ENCODE assay signal across 10 mouse cellular contexts in genomic region chr2:167562101-167562500, GRCm38 (mm10). TPM values are rescaled to one million over a fixed set of nuclear protein-coding genes. Genes with fewer than 3 reads are reported as not detected.
DNase-seq lines count a peak whose midpoint lies in the region; ATAC-seq and TF ChIP-seq lines count a peak whose summit lies in the region.
"Had no signal": no experiment of that assay in that cellular context is flagged by ENCODE, and none has a peak within 500 bp of the region (broad histone marks: within the 10 kb centered on the region; RNA-seq: fewer than 3 reads in every experiment).

No protein-coding gene starts in this region.

- 49% methylated on average over 8 of the region's 8 CpGs for WGBS in hindbrain, embryonic 10.5 days
- 50% methylated on average over 8 of the region's 8 CpGs for WGBS in hindbrain, embryonic 11.5 days
- WGBS in intestine, embryonic 16.5 days, result 43% methylated on average over 8 of the region's 8 CpGs

- TF ChIP-seq CTCF in brain, embryonic 14.5 days (IDR thresholded peaks at IDR 0.05; ENCODE audit: borderline replicate concordance, extremely low read depth, insufficient read depth, insufficient read length), result no peak

- H3K9ac ChIP-seq in hindbrain, embryonic 11.5 days (ENCODE audit: low read depth, low read length), result no peak overlapping the region
- H3K9ac ChIP-seq in intestine, embryonic 16.5 days (ENCODE audit: low read depth, low read length), result peak overlapping the region; percentile 45

- 0 out of 2 replicates have a peak overlapping the region, but pooled peaks have one; percentile 0 for H3K4me3 ChIP-seq in hindbrain, embryonic 10.5 days
- H3K4me3 ChIP-seq in hindbrain, embryonic 11.5 days (ENCODE audit: low read depth, low read length), result no peak overlapping the region
- no peak overlapping the region for H3K4me3 ChIP-seq in intestine, embryonic 16.5 days (ENCODE audit: low read length)

- TF ChIP-seq POLR2A in brain, embryonic 14.5 days (IDR thresholded peaks at IDR 0.05; ENCODE audit: borderline replicate concordance, extremely low read depth, insufficient read depth, insufficient read length, poor library complexity, severe bottlenecking), result no peak

- H3K4me2 ChIP-seq in hindbrain, embryonic 11.5 days (replicated peaks; ENCODE audit: low read depth, low read length), result no peak overlapping the region
- H3K4me2 ChIP-seq in intestine, embryonic 16.5 days (ENCODE audit: low read depth, low read length), result no peak overlapping the region

- H3K36me3 ChIP-seq in hindbrain, embryonic 10.5 days, result no peaks in the 10 kb centered on the region
- H3K36me3 ChIP-seq in hindbrain, embryonic 11.5 days (ENCODE audit: control insufficient read depth, insufficient read depth, low read length), result no peaks in the 10 kb centered on the region
- no peaks in the 10 kb centered on the region for H3K36me3 ChIP-seq in intestine, embryonic 16.5 days (ENCODE audit: control insufficient read depth, insufficient read depth, low read length)

- no peak for ATAC-seq in hindbrain, embryonic 11.5 days (ENCODE audit: low FRiP score)
- no peak for ATAC-seq in intestine, embryonic 16.5 days
- ATAC-seq: Patski had no signal

- H3K9me3 ChIP-seq in hindbrain, embryonic 10.5 days, result no peaks in the 10 kb centered on the region
- H3K9me3 ChIP-seq in hindbrain, embryonic 11.5 days (ENCODE audit: control insufficient read depth, low read length), result no peaks in the 10 kb centered on the region
- H3K9me3 ChIP-seq in intestine, embryonic 16.5 days (ENCODE audit: control insufficient read depth, low read length), result no peaks in the 10 kb centered on the region

- no peak for DNase-seq in hindbrain, embryonic 10.5 days (ENCODE audit: low spot score)
- no peak for DNase-seq in hindbrain, embryonic 11.5 days (ENCODE audit: low spot score)
- DNase-seq in 3T3-L1 (ENCODE audit: low read depth, low spot score), result peak; percentile 65
- peak; percentile 88 for DNase-seq in brain, embryonic 14.5 days (ENCODE audit: low read depth)
- DNase-seq in retina, embryonic 14.5 days (ENCODE audit: low spot score), result no peak
- no peak for DNase-seq in urinary bladder, postnatal 25 days (ENCODE audit: low spot score)
- no peak for DNase-seq in thymus, postnatal 14 days
- DNase-seq: cerebellum, adult 11-12 months had no signal

- peak overlapping the region; percentile 76 for H3K27ac ChIP-seq in hindbrain, embryonic 10.5 days
- no peak overlapping the region for H3K27ac ChIP-seq in hindbrain, embryonic 11.5 days (ENCODE audit: low read depth, low read length)
- H3K27ac ChIP-seq in intestine, embryonic 16.5 days (ENCODE audit: low read length), result no peak overlapping the region

- H3K4me1 ChIP-seq in hindbrain, embryonic 10.5 days (replicated peaks), result peaks cover 64% of the 10 kb centered on the region
- H3K4me1 ChIP-seq in hindbrain, embryonic 11.5 days (replicated peaks; ENCODE audit: control insufficient read depth, insufficient read depth, low read length), result peaks cover 13% of the 10 kb centered on the region; the same call in 1 of the 2 replicates
- peaks cover 28% of the 10 kb centered on the region for H3K4me1 ChIP-seq in intestine, embryonic 16.5 days (ENCODE audit: control insufficient read depth, insufficient read depth, low read length)

- H3K27me3 ChIP-seq in hindbrain, embryonic 10.5 days (ENCODE audit: insufficient read depth, poor library complexity, severe bottlenecking), result peaks cover 41% of the 10 kb centered on the region
- no peaks in the 10 kb centered on the region; the same call in 1 of the 2 replicates for H3K27me3 ChIP-seq in hindbrain, embryonic 11.5 days (ENCODE audit: control insufficient read depth, insufficient read depth, low read length)
- peaks cover 10% of the 10 kb centered on the region; the same call in 1 of the 2 replicates for H3K27me3 ChIP-seq in intestine, embryonic 16.5 days (replicated peaks; ENCODE audit: control insufficient read depth, insufficient read depth, low read length)
- H3K27me3 ChIP-seq: Patski had no signal

RNA-seq across cellular contexts. Expression of gene Snai1, which starts 24.1 kb away (rescaled TPM):
- polyA plus RNA-seq in hindbrain, embryonic 10.5 days (2016; fragmentation: Nextera tagmentation; extraction: Ambion mirVana), result 45.3 and 45.5 TPM in 2 replicates
- 27.6 and 29.5 TPM in 2 replicates for polyA plus RNA-seq in hindbrain, embryonic 11.5 days (2014; fragmentation: Nextera tagmentation; extraction: Ambion mirVana)
- polyA plus RNA-seq in brain, embryonic 14.5 days (2012; rRNA removed), result 7.8 and 12.0 TPM in 2 replicates
- 15.6 TPM in 2 replicates for polyA plus RNA-seq in intestine, embryonic 16.5 days (2015; fragmentation: Nextera tagmentation; extraction: Ambion mirVana)

Comparison
In these comparisons a context has a peak if more than half of its experiments do, and no peak if none do; other contexts are left out.
1. DNase-seq: peak in 3T3-L1 (single experiment) and brain, embryonic 14.5 days (single experiment); none in hindbrain, embryonic 10.5 days (single experiment), hindbrain, embryonic 11.5 days (single experiment), retina, embryonic 14.5 days (single experiment), urinary bladder, postnatal 25 days (single experiment) and thymus, postnatal 14 days (single experiment).